21 mouse cellular contexts compared by ENCODE assay signal in genomic region chr13:108272332-108272731, GRCm38 (mm10). TPM values are rescaled to one million over a fixed set of nuclear protein-coding genes. Genes with fewer than 3 reads are reported as not detected.
DNase-seq lines count a peak whose midpoint lies in the region; ATAC-seq lines count a peak whose summit lies in the region.
"Had no signal": no experiment of that assay in that cellular context is flagged by ENCODE, and none has a peak within 500 bp of the region (broad histone marks: within the 10 kb centered on the region; RNA-seq: fewer than 3 reads in every experiment).

No protein-coding gene starts in this region.

- peak; percentile 77 for ATAC-seq in kidney, embryonic 16.5 days (ENCODE audit: low FRiP score, low TSS enrichment)
- ATAC-seq in liver, embryonic 12.5 days, result no peak
- ATAC-seq: forebrain, postnatal 0 days had no signal

- no peak overlapping the region for H3K4me2 ChIP-seq in kidney, embryonic 16.5 days (replicated peaks; ENCODE audit: low read depth, low read length)
- no peak overlapping the region for H3K4me2 ChIP-seq in liver, embryonic 12.5 days
- H3K4me2 ChIP-seq: embryonic facial prominence, embryonic 13.5 days; forebrain, embryonic 12.5 days; heart, embryonic 13.5 days; hindbrain, embryonic 12.5 days had no signal

- H3K9ac ChIP-seq in kidney, embryonic 16.5 days (replicated peaks; ENCODE audit: low read length), result no peak overlapping the region
- no peak overlapping the region for H3K9ac ChIP-seq in liver, embryonic 12.5 days
- H3K9ac ChIP-seq: embryonic facial prominence, embryonic 13.5 days; forebrain, embryonic 12.5 days; forebrain, postnatal 0 days; heart, embryonic 13.5 days; hindbrain, embryonic 12.5 days had no signal

- H3K4me1 ChIP-seq in kidney, embryonic 16.5 days (ENCODE audit: insufficient read depth, low read length), result peaks cover 14% of the 10 kb centered on the region
- H3K4me1 ChIP-seq in limb, embryonic 10.5 days, result peaks cover 41% of the 10 kb centered on the region
- peaks cover 10% of the 10 kb centered on the region; the same call in 1 of the 2 replicates for H3K4me1 ChIP-seq in liver, embryonic 12.5 days
- H3K4me1 ChIP-seq: forebrain, embryonic 12.5 days; hindbrain, embryonic 12.5 days had no signal

- no peak overlapping the region for H3K4me3 ChIP-seq in kidney, embryonic 16.5 days (ENCODE audit: low read length)
- H3K4me3 ChIP-seq in limb, embryonic 10.5 days, result no peak overlapping the region
- no peak overlapping the region for H3K4me3 ChIP-seq in liver, embryonic 12.5 days
- H3K4me3 ChIP-seq: embryonic facial prominence, embryonic 13.5 days; forebrain, embryonic 12.5 days; gastrocnemius, adult 2 months; heart, embryonic 13.5 days; hindbrain, embryonic 12.5 days had no signal

- DNase-seq in heart, adult 11 months, result peak; percentile 87
- DNase-seq in heart, postnatal 36 days, result no peak
- no peak for DNase-seq in kidney, adult 9 months
- peak; percentile 19 for DNase-seq in forelimb bud, embryonic 11.5 days (ENCODE audit: low read depth, low spot score)
- no peak for DNase-seq in limb, embryonic 10.5 days (ENCODE audit: low spot score)
- DNase-seq in right cerebral cortex, postnatal 36 days (ENCODE audit: low spot score in 2 of 2), result no peak
- DNase-seq: adrenal gland, postnatal 10 days; cerebellum, adult 11 months; cerebellum, adult 8-10 months; cerebellum, postnatal 14 days; forebrain, postnatal 0 days; gastrocnemius, adult 2 months; gastrocnemius, postnatal 25 days; heart, postnatal 4 days had no signal

- H3K36me3 ChIP-seq in kidney, embryonic 16.5 days (ENCODE audit: insufficient read depth, low read length), result no peaks in the 10 kb centered on the region
- H3K36me3 ChIP-seq in limb, embryonic 10.5 days, result no peaks in the 10 kb centered on the region
- H3K36me3 ChIP-seq in liver, embryonic 12.5 days, result no peaks in the 10 kb centered on the region
- H3K36me3 ChIP-seq: embryonic facial prominence, embryonic 13.5 days; forebrain, embryonic 12.5 days; heart, embryonic 13.5 days; hindbrain, embryonic 12.5 days had no signal

- intact Hi-C loops in heart, postnatal 36 days (cut with DNase I), result loop anchor here (5.0 kb wide), 1 partner anchor 50 kb away; no protein-coding TSS in a partner anchor

- WGBS in kidney, embryonic 16.5 days, result 43% methylated on average over 8 of the region's 8 CpGs
- WGBS in limb, embryonic 10.5 days, result 43% methylated on average over 8 of the region's 8 CpGs
- 68% methylated on average over 8 of the region's 8 CpGs for WGBS in liver, embryonic 12.5 days (ENCODE audit: insufficient replicate concordance)

- H3K27me3 ChIP-seq in kidney, embryonic 16.5 days (ENCODE audit: insufficient read depth, low read length), result no peaks in the 10 kb centered on the region
- H3K27me3 ChIP-seq in limb, embryonic 10.5 days (ENCODE audit: low read depth, poor library complexity, severe bottlenecking), result no peaks in the 10 kb centered on the region
- H3K27me3 ChIP-seq in liver, embryonic 12.5 days (replicated peaks), result no peaks in the 10 kb centered on the region
- H3K27me3 ChIP-seq: embryonic facial prominence, embryonic 13.5 days; forebrain, embryonic 12.5 days; hindbrain, embryonic 12.5 days had no signal

- no peaks in the 10 kb centered on the region for H3K9me3 ChIP-seq in kidney, embryonic 16.5 days (ENCODE audit: low read length)
- no peaks in the 10 kb centered on the region for H3K9me3 ChIP-seq in limb, embryonic 10.5 days (replicated peaks)
- no peaks in the 10 kb centered on the region for H3K9me3 ChIP-seq in liver, embryonic 12.5 days (replicated peaks)
- H3K9me3 ChIP-seq: embryonic facial prominence, embryonic 13.5 days; forebrain, embryonic 12.5 days; heart, embryonic 13.5 days; hindbrain, embryonic 12.5 days had no signal

- H3K27ac ChIP-seq in kidney, embryonic 16.5 days (ENCODE audit: low read length), result peak overlapping the region; percentile 50; the same call in 1 of the 2 replicates
- H3K27ac ChIP-seq in limb, embryonic 10.5 days, result peak overlapping the region; percentile 80
- no peak overlapping the region for H3K27ac ChIP-seq in liver, embryonic 12.5 days
- H3K27ac ChIP-seq: embryonic facial prominence, embryonic 13.5 days; forebrain, embryonic 12.5 days; gastrocnemius, adult 2 months; heart, embryonic 13.5 days; hindbrain, embryonic 12.5 days had no signal

RNA-seq across cellular contexts. Expression of gene Depdc1b, which starts 43.8 kb away (rescaled TPM):
- total RNA-seq in heart, postnatal 36 days (2021), result under 1 TPM; 0.22 to 0.46 TPM
- 12.7 and 15.1 TPM in 2 replicates for polyA plus RNA-seq in kidney, embryonic 16.5 days (2015; fragmentation: Nextera tagmentation; extraction: Ambion mirVana)
- 20.9 and 22.0 TPM in 2 replicates for polyA plus RNA-seq in limb, embryonic 10.5 days (2016; fragmentation: Nextera tagmentation; extraction: Ambion mirVana)
- 13.4 and 14.4 TPM in 2 replicates for polyA plus RNA-seq in liver, embryonic 12.5 days (2016; fragmentation: Nextera tagmentation; extraction: Ambion mirVana)
- total RNA-seq: gastrocnemius, adult 2 months had no signal

RNA-seq across cellular contexts. Expression of gene Elovl7, which starts 58.1 kb away (rescaled TPM):
- under 1 TPM; 0.14 to 0.33 TPM for total RNA-seq in heart, postnatal 36 days (2021)
- polyA plus RNA-seq in kidney, embryonic 16.5 days (2015; fragmentation: Nextera tagmentation; extraction: Ambion mirVana), result 20.5 and 22.0 TPM in 2 replicates
- polyA plus RNA-seq in limb, embryonic 10.5 days (2016; fragmentation: Nextera tagmentation; extraction: Ambion mirVana), result 0.90 and 0.95 TPM in 2 replicates
- 2.2 and 2.5 TPM in 2 replicates for polyA plus RNA-seq in liver, embryonic 12.5 days (2016; fragmentation: Nextera tagmentation; extraction: Ambion mirVana)
- total RNA-seq: MEL had no signal

Comparison
In these comparisons a context has a peak if more than half of its experiments do, and no peak if none do; other contexts are left out.
1. DNase-seq: peak in heart, adult 11 months (single experiment) and forelimb bud, embryonic 11.5 days (single experiment); none in heart, postnatal 36 days (0 of 2), kidney, adult 9 months (single experiment), limb, embryonic 10.5 days (single experiment) and right cerebral cortex, postnatal 36 days (0 of 2).